Mouse (Mus musculus) T-cell, adult 2 months (primary cell): ENCODE measurements around the gene Anks6.

Experiments used
- DNase-seq: peaks from one replicate; pipeline ENCODE4 v3.0.0; 2022; ENCODE audit warnings: low spot score

The Anks6 gene

GRCm38 (mm10) chr4:47046974-47047373 is 10.3 kb downstream of the Anks6 start:
- no peak for DNase-seq

DNA sequence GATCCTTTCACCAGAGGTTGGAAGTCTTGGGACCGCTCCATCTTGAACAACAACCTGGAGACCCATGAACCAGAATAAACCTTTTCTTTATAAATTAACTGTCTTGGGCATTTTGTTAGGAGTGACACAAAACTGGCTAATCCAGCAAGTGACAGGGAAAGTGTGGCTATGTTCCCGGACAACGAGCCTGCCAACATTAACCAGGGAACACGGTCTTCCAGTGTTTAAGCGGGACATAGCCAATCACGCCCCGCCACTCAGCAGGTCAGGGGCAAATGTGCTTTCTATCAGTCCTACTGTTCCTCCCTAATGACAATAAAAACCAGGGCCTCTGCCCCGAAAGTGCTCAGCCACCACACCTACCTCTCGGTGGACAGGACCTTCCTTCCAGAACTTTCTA is 13.4 kb downstream of the Anks6 start:
- DNase-seq = no peak

DNA sequence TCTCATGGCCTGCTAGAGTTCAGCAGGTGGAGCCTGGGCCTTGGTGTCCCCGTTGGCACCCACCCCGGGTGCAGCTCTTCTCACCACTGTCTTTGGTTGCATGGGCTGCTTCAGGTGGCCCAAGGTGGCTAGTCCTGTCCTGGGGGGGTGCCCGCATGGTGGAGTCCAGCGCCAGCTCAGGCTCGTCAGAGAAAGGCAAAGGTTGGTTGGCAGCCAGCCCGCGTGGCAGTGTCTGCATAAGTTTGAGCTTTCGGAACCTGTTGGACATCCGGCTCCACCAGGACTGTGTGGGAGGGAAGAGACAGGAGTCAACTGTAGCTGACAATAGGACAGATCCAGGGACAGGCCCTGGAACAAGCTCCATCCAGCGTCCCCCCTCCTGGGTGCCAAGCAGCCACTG is 17.6 kb downstream of the Anks6 start:
- DNase-seq = no peak

DNA sequence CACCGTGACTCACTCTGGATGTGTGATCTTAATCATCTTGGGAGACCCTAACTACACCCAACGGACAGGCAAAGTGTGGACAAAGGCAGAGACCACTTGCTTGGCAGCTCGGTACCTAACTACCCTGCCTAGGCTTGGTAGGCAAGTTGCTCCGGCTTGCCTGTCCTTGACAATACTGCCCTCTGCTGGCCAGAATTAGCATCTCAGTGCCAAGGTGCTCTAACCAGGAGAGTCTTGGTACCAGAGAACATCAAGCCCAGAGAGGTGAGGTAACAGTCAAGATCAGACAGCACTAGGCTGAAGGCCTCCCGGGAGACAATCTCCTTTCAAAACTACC is 19.9 kb downstream of the Anks6 start:
- peak; percentile 65 for DNase-seq

- DNase-seq = no peak
These were observed 20.5 kb downstream of the Anks6 start for GRCm38 (mm10) chr4:47036486-47037320.

DNA sequence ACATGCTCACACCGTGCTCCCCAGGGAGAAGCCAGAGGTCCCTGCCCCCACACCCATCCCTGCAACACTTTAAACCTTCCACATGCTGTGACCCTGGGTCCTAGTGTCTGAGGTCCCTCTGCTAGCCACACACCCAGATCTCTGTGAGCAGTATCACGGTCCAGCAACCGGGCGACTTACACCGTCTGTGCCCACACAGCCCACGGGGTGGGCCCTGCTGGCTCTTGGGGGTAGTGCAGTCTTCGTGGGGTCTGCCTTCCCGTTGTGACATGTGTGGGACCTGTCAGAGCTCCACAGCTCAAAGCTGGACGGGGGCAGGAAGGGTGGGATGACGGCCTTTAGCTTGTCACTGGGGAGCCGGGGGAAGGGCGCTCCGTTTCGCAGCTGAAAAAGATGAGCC is 21.7 kb downstream of the Anks6 start:
- no peak for DNase-seq

GRCm38 (mm10) chr4:47032171-47032570 is 25.1 kb downstream of the Anks6 start:
- no peak for DNase-seq

GRCm38 (mm10) chr4:47028791-47029190 is 28.4 kb downstream of the Anks6 start:
- no peak for DNase-seq

GRCm38 (mm10) chr4:47023949-47024348 is 33.3 kb downstream of the Anks6 start:
- DNase-seq = no peak

GRCm38 (mm10) chr4:47022804-47023603 is 34.2 kb downstream of the Anks6 start:
- no peak for DNase-seq

GRCm38 (mm10) chr4:47020563-47020962 is 36.7 kb downstream of the Anks6 start:
- DNase-seq = peak; percentile 49

DNA sequence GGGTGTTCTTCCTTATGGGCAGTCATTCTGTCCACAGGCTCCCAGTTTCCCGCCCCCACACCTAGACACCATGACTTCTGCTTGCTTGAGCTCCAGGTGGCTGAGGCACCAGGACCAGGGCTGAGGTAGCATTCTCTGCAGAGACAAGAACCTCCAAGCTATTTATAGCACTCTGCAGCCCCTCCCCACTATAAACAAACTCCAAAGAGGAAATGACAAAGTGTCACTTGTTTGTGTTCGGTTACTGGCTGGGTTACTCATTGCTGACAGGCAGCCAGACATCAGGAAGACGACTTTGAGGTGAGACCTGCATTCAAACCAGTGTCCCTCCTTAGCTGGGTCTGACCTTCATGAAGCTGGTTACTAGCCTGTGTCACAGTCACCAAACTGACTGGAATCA is 42.1 kb downstream of the Anks6 start:
- DNase-seq = no peak

DNA sequence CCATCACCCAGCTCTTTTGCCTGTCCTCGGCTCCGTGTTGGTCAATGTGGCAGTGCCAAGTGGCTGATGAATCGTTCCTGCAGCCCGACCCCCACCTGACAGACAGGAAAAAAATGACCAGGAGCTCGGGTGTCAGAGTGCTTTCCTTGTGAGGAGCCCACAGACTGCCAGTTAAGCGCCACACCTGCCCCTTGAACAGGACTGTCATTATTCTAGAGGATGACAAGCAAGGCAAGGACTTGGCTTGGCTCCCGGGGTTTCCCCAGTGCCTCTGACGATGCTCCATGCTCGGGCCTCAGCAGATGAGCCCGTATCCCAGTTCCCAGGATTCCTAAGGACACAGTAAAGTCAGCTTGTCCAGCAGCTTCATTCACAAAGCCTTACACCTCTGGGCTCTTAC is 44.8 kb downstream of the Anks6 start:
- no peak for DNase-seq

DNA sequence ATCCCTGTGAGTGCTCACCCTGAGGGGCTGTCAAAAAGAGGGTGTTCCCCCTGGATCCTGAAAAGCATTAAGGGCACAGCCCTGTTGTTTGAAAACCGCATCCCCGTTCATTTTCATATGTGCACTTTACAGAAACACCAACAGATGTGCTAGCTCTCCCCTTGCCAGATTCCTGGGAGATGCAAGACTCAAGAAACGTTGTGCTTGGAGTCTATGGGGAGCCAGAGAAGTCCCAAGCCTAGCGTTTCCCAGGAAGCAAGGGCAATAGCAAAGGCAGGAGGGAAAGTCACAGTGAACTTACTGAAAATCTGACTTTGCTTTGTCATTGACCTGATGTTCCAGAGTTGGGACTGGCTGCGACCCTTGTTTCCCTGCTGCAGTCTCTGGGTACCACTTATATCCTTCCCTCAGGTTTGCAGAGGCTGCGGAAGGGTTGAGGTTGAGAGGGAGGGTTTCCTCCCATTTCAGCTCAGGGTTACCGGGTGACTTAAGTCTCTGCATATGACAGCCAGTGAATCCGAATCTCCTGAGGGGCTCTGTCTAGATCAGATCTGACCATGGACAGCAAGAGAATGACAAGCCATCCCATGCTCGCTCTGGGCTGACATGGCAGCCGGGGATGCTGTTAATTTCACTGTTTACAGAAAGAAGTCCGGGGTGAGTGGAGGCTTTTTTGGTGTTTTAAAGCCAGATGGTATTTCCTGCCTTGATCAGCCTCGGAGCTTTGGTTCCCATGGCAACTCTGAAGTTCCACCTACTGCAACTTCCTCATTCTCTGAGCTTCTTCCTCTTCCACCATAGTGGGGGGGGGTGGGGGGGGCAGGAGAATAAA is 46.6 kb downstream of the Anks6 start:
- DNase-seq = peak; percentile 73

DNA sequence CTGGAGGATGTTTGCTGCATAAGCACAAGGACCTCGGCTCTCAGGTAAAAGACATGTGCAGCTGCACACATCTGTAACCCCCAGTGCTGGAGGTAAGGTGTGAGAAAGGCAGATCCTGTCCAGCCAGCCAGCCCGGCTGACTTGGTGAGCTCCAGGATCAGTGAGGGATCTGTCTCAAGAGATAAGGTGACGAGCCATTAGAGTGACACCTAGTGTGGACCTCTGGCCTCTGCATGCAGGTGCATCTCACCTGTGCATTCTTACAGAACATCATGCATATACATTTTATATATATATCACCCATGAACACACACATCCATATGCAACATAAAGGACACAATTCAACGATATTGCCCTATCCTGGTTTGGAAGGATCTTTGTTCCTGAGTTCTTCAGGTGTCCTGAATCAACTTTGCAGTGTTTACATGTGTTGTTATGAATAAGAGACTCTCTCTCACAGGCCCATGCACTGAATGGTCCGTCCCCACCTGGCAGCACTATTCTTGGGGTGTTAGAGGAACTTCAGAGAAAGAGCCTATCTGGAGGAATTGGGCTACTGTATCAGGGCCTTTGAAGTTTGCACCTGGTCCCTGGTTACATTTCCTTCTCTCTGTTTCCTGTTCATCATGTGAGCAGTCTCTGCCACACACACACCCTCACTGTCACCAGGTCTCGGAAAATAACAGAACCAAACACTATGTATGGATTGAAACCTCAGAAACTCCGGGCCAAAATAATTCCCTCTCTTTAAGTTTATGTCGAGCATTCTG is 56.4 kb downstream of the Anks6 start:
- peak; percentile 47 for DNase-seq

DNA sequence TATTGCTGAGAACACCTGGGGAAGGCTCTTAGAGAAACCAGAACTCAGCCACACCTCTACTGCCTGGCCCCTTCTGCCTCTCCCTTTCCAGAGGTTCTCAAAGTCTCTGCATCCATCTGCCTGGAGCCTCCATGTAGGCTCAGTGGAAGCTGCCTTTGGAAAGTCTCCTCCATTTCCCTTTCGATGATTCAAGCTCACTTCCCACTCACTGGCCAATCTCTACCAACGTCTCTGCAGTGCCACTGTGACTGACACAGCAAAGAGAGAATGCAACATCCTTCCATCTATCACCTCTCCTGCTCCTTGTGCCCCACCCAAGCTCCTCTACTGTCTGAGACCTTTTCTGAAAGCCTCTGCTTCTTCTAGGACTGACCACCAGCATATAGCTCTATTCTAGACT is 59.3 kb downstream of the Anks6 start:
- no peak for DNase-seq

GRCm38 (mm10) chr4:46992827-46993473 is 64.3 kb downstream of the Anks6 start:
- no peak for DNase-seq

DNA sequence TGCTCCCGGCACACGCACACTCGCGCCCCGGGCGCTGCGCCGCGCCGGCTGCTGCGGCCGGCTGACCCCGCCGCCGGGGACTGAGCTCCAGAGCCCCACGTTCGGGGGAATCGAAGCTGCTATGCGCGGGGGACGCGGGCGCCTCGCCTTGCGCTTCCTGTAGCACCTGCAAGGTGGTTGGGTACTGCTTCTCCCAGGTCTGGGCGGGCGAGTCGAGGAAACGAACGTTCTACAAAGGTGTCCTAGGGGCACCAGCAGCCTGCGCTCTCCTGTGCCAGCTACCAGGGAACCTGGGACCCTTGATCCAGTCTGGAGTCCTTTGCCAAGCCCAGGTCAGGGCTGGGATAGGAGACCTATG is 65.3 kb downstream of the Anks6 start:
- no peak for DNase-seq

- DNase-seq = no peak
These were observed 65.9 kb downstream of the Anks6 start, which contains the start of gene Gabbr2 for GRCm38 (mm10) chr4:46991016-46991958. Gabbr2 (minus strand) TSS chr4:46991873.
